Mouse (Mus musculus): ENCODE measurements at regions not wholly inside any gene's neighbourhood (a gene's known extent, or its start where the extent isn't known, plus 50 kb on each side); places are given as distances from the start of the nearest gene placed in this dataset.

GRCm38 (mm10) chr7:64064460-64065241, 89.0 kb upstream of the Trpm1 start:
- ATAC-seq (ENCODE audit: extremely low read depth, insufficient number of reproducible peaks, low FRiP score, poor library complexity, severe bottlenecking) = no peak

GRCm38 (mm10) chr7:64061170-64061569, 92.5 kb upstream of the Trpm1 start:
- ATAC-seq (ENCODE audit: extremely low read depth, insufficient number of reproducible peaks, low FRiP score, poor library complexity, severe bottlenecking) = no peak

GRCm38 (mm10) chr7:64060582-64060981, 93.1 kb upstream of the Trpm1 start:
- no peak for ATAC-seq (ENCODE audit: extremely low read depth, insufficient number of reproducible peaks, low FRiP score, poor library complexity, severe bottlenecking)

GRCm38 (mm10) chr7:64060051-64060450, 93.6 kb upstream of the Trpm1 start:
- ATAC-seq (ENCODE audit: extremely low read depth, insufficient number of reproducible peaks, low FRiP score, poor library complexity, severe bottlenecking) = no peak

GRCm38 (mm10) chr7:64058282-64058872, 95.3 kb upstream of the Trpm1 start:
- ATAC-seq (ENCODE audit: extremely low read depth, insufficient number of reproducible peaks, low FRiP score, poor library complexity, severe bottlenecking) = no peak

GRCm38 (mm10) chr7:64057873-64058272, 95.8 kb upstream of the Trpm1 start:
- ATAC-seq (ENCODE audit: extremely low read depth, insufficient number of reproducible peaks, low FRiP score, poor library complexity, severe bottlenecking) = peak; percentile 71

GRCm38 (mm10) chr7:64056498-64056897, 97.1 kb upstream of the Trpm1 start:
- no peak for ATAC-seq (ENCODE audit: extremely low read depth, insufficient number of reproducible peaks, low FRiP score, poor library complexity, severe bottlenecking)

- ATAC-seq (ENCODE audit: extremely low read depth, insufficient number of reproducible peaks, low FRiP score, poor library complexity, severe bottlenecking) = no peak
Observed at GRCm38 (mm10) chr7:64054996-64055395, 98.6 kb upstream of the Trpm1 start.

GRCm38 (mm10) chr7:64053766-64054165, 99.9 kb upstream of the Trpm1 start:
- no peak for ATAC-seq (ENCODE audit: extremely low read depth, insufficient number of reproducible peaks, low FRiP score, poor library complexity, severe bottlenecking)

GRCm38 (mm10) chr7:64052400-64052799, 101.2 kb upstream of the Trpm1 start:
- no peak for ATAC-seq (ENCODE audit: extremely low read depth, insufficient number of reproducible peaks, low FRiP score, poor library complexity, severe bottlenecking)

GRCm38 (mm10) chr7:64050826-64051401, 102.7 kb upstream of the Trpm1 start:
- no peak for ATAC-seq (ENCODE audit: extremely low read depth, insufficient number of reproducible peaks, low FRiP score, poor library complexity, severe bottlenecking)

- no peak for ATAC-seq (ENCODE audit: extremely low read depth, insufficient number of reproducible peaks, low FRiP score, poor library complexity, severe bottlenecking)
Observed at GRCm38 (mm10) chr7:64050246-64050645, 103.4 kb upstream of the Trpm1 start.

- ATAC-seq (ENCODE audit: extremely low read depth, insufficient number of reproducible peaks, low FRiP score, poor library complexity, severe bottlenecking) = peak; percentile 27; the same call in 1 of the 2 replicates
Observed at GRCm38 (mm10) chr7:64049183-64049965, 104.3 kb upstream of the Trpm1 start.

GRCm38 (mm10) chr7:64048452-64049182, 105.0 kb upstream of the Trpm1 start:
- peak; percentile 37 for ATAC-seq (ENCODE audit: extremely low read depth, insufficient number of reproducible peaks, low FRiP score, poor library complexity, severe bottlenecking)

GRCm38 (mm10) chr7:64047831-64048230, 105.8 kb upstream of the Trpm1 start:
- ATAC-seq (ENCODE audit: extremely low read depth, insufficient number of reproducible peaks, low FRiP score, poor library complexity, severe bottlenecking) = no peak

GRCm38 (mm10) chr7:64045292-64045691, 106.6 kb upstream of the Klf13 start:
- ATAC-seq (ENCODE audit: extremely low read depth, insufficient number of reproducible peaks, low FRiP score, poor library complexity, severe bottlenecking) = no peak

GRCm38 (mm10) chr7:64042978-64043377, 104.3 kb upstream of the Klf13 start:
- ATAC-seq (ENCODE audit: extremely low read depth, insufficient number of reproducible peaks, low FRiP score, poor library complexity, severe bottlenecking) = peak; percentile 66

- no peak for ATAC-seq (ENCODE audit: extremely low read depth, insufficient number of reproducible peaks, low FRiP score, poor library complexity, severe bottlenecking)
Observed at GRCm38 (mm10) chr7:64041303-64041702, 102.6 kb upstream of the Klf13 start.
